Mouse (Mus musculus): ENCODE measurements around the gene Ppia. TPM values are rescaled to one million over a fixed set of nuclear protein-coding genes. Genes with fewer than 3 reads are reported as not detected.
"Not testable (repeated sequence)": the region's sequence is repeated elsewhere in the genome, so short reads cannot be mapped to it uniquely, and the experiment has no call there.

Ppia gene
- polyA plus RNA-seq, 1 experiment: 2,132 TPM

DNA sequence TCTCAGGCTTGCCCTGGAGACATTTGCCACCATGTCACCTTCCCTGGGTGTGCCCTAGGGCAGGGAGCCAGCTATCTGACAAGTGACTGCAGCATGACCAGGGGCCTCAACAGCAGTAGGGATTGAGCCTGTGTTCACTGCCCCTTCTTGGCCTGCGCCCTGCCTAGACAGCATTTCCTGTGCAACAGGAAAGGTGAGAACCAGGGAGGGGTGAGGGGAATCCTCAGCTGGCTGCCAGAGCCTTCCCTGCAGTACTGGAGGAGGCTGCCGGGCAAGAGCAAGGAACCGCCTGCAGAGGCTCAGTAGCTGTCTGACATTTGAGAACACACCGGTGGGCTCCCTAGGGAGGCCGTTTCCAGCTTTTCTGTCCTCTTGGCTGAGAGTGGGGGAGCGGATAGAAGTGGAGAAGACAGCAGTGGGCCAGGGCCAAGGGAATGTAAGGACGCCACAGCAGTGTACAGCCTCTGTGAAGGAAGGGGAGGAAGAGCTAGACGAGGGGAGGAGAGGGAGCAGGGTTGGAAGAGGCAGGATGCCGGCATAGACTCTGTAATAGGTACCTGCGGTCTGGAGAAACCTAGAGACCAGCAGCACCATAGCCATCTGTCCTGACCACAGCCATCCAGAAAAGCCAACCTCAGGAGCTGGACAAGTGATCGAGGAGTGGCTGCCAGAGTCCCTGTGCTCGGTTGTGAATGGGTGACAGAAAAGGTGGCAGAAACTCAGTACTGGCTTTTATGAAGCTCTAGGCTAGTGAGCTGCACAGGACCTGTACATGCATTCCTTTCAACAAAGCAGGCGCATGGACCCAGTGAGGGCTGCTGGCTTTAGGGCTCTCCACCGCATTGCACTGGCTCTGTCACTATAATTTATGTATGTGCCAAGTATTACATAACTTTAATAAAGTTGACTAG lies 8.7 kb upstream of the Ppia start:
- Histone ChIP-seq H3K27ac (ENCODE audit: insufficient read depth, low read length) (peak overlapping the region; percentile 66), H3K36me3 (ENCODE audit: control insufficient read depth, insufficient read depth, low read length, poor library complexity, severe bottlenecking) (peaks cover 38% of the 10 kb centered on the region), H3K4me1 (ENCODE audit: control insufficient read depth, insufficient read depth, low read length) (peaks cover 4% of the 10 kb centered on the region), H3K9ac (ENCODE audit: low read depth, poor library complexity, severe bottlenecking) (no peak overlapping the region), H3K27me3 (ENCODE audit: control insufficient read depth, insufficient read depth, low read length, poor library complexity, severe bottlenecking) (no peaks in the 10 kb centered on the region), H3K4me3 (ENCODE audit: low read depth, low read length) (no peak overlapping the region), H3K9me3 (replicated peaks; ENCODE audit: control insufficient read depth, insufficient read depth, low read length, poor library complexity, severe bottlenecking) (no peaks in the 10 kb centered on the region)
- TF ChIP-seq EP300 (IDR thresholded peaks at IDR 0.05; ENCODE audit: insufficient read depth, low read depth, low read length) (no peak), POLR2A (IDR thresholded peaks at IDR 0.05; ENCODE audit: insufficient read depth, low read length) (no peak), CTCF (IDR thresholded peaks at IDR 0.05; ENCODE audit: low read depth, low read length) (no peak)

DNA sequence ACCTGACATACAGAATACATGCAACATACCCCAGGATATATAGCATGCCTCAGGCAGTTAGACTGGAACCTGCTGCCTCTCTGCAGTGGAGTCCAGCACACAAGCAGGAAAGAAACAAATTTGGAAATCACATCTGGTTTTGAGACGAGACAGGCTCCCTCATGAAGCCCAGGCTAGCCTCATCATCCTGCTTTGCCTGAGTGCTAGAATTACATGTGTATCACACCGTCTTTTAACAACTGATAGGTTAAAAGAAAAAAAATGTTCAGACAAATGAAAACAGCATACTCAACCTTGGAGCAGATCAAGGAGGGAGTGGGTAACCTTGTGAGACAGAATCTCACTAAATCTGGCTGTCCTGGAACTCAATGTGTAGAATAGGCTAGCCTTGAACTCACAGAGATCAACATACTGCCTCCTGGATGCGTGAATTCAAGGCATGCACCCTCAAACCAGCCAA lies 8.1 kb upstream of the Ppia start:
- H3K27ac ChIP-seq (ENCODE audit: insufficient read depth, low read length): no peak overlapping the region
- TF ChIP-seq EP300 (IDR thresholded peaks at IDR 0.05; ENCODE audit: insufficient read depth, low read depth, low read length) (no peak), CTCF (IDR thresholded peaks at IDR 0.05; ENCODE audit: low read depth, low read length) (no peak), POLR2A (IDR thresholded peaks at IDR 0.05; ENCODE audit: insufficient read depth, low read length) (no peak)
- peaks cover 4% of the 10 kb centered on the region for H3K4me1 ChIP-seq (ENCODE audit: control insufficient read depth, insufficient read depth, low read length)
- H3K36me3 ChIP-seq (ENCODE audit: control insufficient read depth, insufficient read depth, low read length, poor library complexity, severe bottlenecking): peaks cover 34% of the 10 kb centered on the region
- no peaks in the 10 kb centered on the region for H3K27me3 ChIP-seq (ENCODE audit: control insufficient read depth, insufficient read depth, low read length, poor library complexity, severe bottlenecking)
- H3K4me3 ChIP-seq (ENCODE audit: low read depth, low read length): no peak overlapping the region
- H3K9ac ChIP-seq (ENCODE audit: low read depth, poor library complexity, severe bottlenecking): no peak overlapping the region
- no peaks in the 10 kb centered on the region for H3K9me3 ChIP-seq (replicated peaks; ENCODE audit: control insufficient read depth, insufficient read depth, low read length, poor library complexity, severe bottlenecking)

DNA sequence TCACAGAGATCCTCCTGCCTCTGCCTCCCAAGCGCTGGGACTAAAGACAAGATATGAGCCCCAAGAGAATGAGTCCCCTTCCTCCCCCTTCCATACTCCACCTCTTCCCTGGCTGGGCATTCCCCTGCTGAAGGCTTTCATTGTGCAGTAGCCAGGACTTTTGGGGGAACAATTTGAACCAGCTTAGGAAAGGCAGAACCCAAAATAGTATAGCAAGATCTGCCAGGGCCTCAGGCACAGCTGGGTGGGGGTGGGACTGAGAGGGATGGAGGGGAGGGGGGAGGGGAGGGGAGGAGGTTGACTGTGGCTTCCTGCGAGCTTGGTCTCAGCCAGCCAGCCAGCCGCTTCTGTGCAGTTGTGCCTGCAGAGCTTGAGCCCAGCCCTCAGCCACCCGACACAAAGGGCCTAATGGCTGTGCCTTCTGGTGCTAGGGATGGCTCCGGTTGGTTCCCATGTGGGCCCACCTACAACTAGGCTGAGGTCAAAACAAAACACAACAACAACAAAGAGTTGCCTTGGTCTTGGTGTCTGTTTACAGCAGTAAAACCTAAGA lies 5.1 kb upstream of the Ppia start:
- Histone ChIP-seq H3K27me3 (ENCODE audit: control insufficient read depth, insufficient read depth, low read length, poor library complexity, severe bottlenecking) (no peaks in the 10 kb centered on the region), H3K9ac (ENCODE audit: low read depth, poor library complexity, severe bottlenecking) (no peak overlapping the region), H3K4me1 (ENCODE audit: control insufficient read depth, insufficient read depth, low read length) (peaks cover 4% of the 10 kb centered on the region), H3K9me3 (replicated peaks; ENCODE audit: control insufficient read depth, insufficient read depth, low read length, poor library complexity, severe bottlenecking) (no peaks in the 10 kb centered on the region), H3K4me3 (ENCODE audit: low read depth, low read length) (no peak overlapping the region), H3K27ac (ENCODE audit: insufficient read depth, low read length) (peak overlapping the region; percentile 78), H3K36me3 (ENCODE audit: control insufficient read depth, insufficient read depth, low read length, poor library complexity, severe bottlenecking) (peaks cover 7% of the 10 kb centered on the region)
- TF ChIP-seq EP300 (IDR thresholded peaks at IDR 0.05; ENCODE audit: insufficient read depth, low read depth, low read length): no peak; the same call in 1 of the 2 replicates
- TF ChIP-seq POLR2A (IDR thresholded peaks at IDR 0.05; ENCODE audit: insufficient read depth, low read length): peak; percentile 33

DNA sequence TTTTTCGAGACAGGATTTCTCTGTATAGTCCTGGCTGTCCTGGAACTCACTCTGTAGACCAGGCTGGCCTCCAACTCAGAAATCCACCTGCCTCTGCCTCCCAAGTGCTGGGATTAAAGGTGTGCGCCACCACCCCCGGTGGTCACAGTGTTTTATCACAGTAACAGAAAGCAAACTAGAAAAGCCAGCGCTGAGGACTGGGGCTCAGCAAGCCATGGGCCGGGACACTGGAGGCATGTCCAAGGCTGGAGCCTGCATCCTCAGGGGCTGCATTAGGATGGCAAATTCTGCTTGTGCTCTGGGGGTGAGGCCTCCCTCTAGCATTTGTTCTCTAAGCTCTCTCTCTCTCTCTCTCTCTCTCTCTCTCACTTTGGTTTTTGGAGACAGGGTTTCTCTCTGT lies 4.5 kb upstream of the Ppia start:
- H3K27ac ChIP-seq (ENCODE audit: insufficient read depth, low read length): peak overlapping the region; percentile 78; the same call in 1 of the 2 replicates
- not testable (repeated sequence) for H3K27me3 ChIP-seq (ENCODE audit: control insufficient read depth, insufficient read depth, low read length, poor library complexity, severe bottlenecking); H3K9ac ChIP-seq (ENCODE audit: low read depth, poor library complexity, severe bottlenecking); H3K9me3 ChIP-seq (replicated peaks; ENCODE audit: control insufficient read depth, insufficient read depth, low read length, poor library complexity, severe bottlenecking); H3K36me3 ChIP-seq (ENCODE audit: control insufficient read depth, insufficient read depth, low read length, poor library complexity, severe bottlenecking); H3K4me1 ChIP-seq (ENCODE audit: control insufficient read depth, insufficient read depth, low read length); H3K4me3 ChIP-seq (ENCODE audit: low read depth, low read length)

DNA sequence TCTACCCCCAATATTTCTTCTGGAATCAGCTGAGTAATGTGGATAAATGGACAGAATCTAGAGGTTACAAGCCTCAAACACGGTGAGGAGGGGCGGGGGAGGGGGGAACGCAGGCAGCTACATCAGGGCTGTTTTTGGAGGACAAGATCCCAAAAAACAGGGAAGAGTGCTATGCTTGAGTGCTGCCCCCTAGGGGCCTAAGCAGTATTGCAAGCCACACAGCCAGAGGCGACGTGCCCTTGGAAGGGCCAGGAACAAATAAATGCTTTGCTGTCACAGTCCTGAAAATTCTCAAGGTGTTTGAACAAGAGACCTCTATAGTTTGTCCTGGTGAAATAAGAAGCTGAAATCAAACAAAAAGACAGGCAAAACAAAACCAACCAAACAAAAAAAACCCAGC lies 3.6 kb upstream of the Ppia start:
- Histone ChIP-seq H3K9me3 (replicated peaks; ENCODE audit: control insufficient read depth, insufficient read depth, low read length, poor library complexity, severe bottlenecking) (no peaks in the 10 kb centered on the region), H3K4me3 (ENCODE audit: low read depth, low read length) (no peak overlapping the region), H3K27me3 (ENCODE audit: control insufficient read depth, insufficient read depth, low read length, poor library complexity, severe bottlenecking) (no peaks in the 10 kb centered on the region), H3K27ac (ENCODE audit: insufficient read depth, low read length) (peak overlapping the region; percentile 78; the same call in 1 of the 2 replicates), H3K4me1 (ENCODE audit: control insufficient read depth, insufficient read depth, low read length) (peaks cover 2% of the 10 kb centered on the region), H3K36me3 (ENCODE audit: control insufficient read depth, insufficient read depth, low read length, poor library complexity, severe bottlenecking) (peaks cover 6% of the 10 kb centered on the region; the same call in 1 of the 2 replicates), H3K9ac (ENCODE audit: low read depth, poor library complexity, severe bottlenecking) (0 out of 2 replicates have a peak overlapping the region, but pooled peaks have one; percentile 15)
- TF ChIP-seq POLR2A (IDR thresholded peaks at IDR 0.05; ENCODE audit: insufficient read depth, low read length): no peak
- TF ChIP-seq EP300 (IDR thresholded peaks at IDR 0.05; ENCODE audit: insufficient read depth, low read depth, low read length): 0 out of 2 replicates have a peak, but pooled peaks have one; percentile 1
- TF ChIP-seq CTCF (IDR thresholded peaks at IDR 0.05; ENCODE audit: low read depth, low read length): peak; percentile 88

DNA sequence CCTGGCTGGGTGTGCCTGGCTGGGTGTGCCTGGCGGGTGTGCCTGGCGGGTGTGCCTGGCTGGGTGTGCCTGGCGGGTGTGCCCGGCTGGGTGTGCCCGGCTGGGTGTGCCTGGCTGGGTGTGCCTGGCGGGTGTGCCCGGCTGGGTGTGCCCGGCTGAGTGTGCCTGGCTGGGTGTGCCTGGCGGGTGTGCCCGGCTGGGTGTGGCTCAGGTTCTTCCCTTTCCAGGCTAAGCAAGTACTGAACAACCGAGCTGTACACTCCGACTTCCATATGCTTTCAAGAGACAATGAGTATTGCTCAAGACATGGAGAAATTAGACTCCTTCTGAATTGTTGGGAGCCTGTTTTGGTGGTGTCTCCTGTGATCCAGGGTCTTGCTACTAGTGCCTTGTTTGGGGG lies 2.0 kb upstream of the Ppia start:
- H3K27ac ChIP-seq (ENCODE audit: insufficient read depth, low read length): peak overlapping the region; percentile 73
- peaks cover 20% of the 10 kb centered on the region for H3K36me3 ChIP-seq (ENCODE audit: control insufficient read depth, insufficient read depth, low read length, poor library complexity, severe bottlenecking)
- peaks cover 2% of the 10 kb centered on the region for H3K4me1 ChIP-seq (ENCODE audit: control insufficient read depth, insufficient read depth, low read length)
- H3K9ac ChIP-seq (ENCODE audit: low read depth, poor library complexity, severe bottlenecking): no peak overlapping the region
- no peaks in the 10 kb centered on the region for H3K9me3 ChIP-seq (replicated peaks; ENCODE audit: control insufficient read depth, insufficient read depth, low read length, poor library complexity, severe bottlenecking)
- TF ChIP-seq POLR2A (IDR thresholded peaks at IDR 0.05; ENCODE audit: insufficient read depth, low read length): no peak
- no peak for TF ChIP-seq CTCF (IDR thresholded peaks at IDR 0.05; ENCODE audit: low read depth, low read length)
- no peak for TF ChIP-seq EP300 (IDR thresholded peaks at IDR 0.05; ENCODE audit: insufficient read depth, low read depth, low read length)
- H3K4me3 ChIP-seq (ENCODE audit: low read depth, low read length): no peak overlapping the region
- H3K27me3 ChIP-seq (ENCODE audit: control insufficient read depth, insufficient read depth, low read length, poor library complexity, severe bottlenecking): no peaks in the 10 kb centered on the region

All from ES-Bruce4 (cell line).